Mouse (Mus musculus) erythroblast, embryonic 14.5 days (primary cell): ENCODE data around the gene Fev.

Source experiments
- GATA1 ChIP-seq: IDR thresholded peaks from 2 replicates; pipeline ENCODE4 v1.6.1; 2012; ENCODE audit warnings: low read length, inconsistent platforms, mixed read lengths
- TAL1 ChIP-seq: IDR thresholded peaks from 3 replicates; pipeline ENCODE4 v1.6.1; 2012; ENCODE audit warnings: low read length, inconsistent platforms, mixed read lengths

DNA sequence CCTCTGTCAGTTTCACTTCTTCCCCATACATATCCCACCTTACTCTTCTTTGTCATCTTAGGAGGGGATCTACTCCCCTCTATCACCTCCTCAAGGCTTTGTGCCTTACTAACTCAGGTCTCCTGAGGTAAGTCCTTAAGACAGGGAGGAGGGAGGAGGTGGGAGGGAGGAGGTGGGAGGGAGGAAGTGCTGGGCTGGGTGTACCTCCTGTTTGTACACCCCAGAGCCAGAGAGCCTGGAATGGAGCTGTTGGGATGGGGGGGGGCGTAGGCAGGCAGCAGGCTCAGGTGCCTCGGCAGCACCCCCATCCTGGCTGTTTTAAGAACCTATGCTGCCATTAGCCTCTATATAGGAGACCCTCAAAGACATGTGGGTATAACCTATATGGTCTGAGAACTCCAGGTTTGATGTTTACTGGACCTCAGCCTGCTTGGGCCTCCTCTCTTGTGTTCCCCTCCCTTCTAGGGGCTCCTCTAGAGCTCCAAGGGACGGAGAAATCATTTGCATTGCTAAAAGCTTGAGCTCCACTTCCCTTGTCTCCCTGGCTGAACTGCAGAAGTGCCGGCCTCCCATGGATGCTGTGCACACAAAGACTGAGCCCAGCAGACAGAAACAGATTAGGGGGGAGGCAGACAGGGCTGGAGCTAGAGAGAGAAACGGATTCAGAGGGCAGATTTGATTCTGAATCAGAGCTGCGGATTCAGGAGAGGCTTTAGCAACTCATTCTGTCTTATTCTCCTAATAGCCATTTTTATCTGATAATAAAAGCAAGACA, 34.0 kb downstream of the Fev start:
- TF ChIP-seq GATA1 (no peak), TAL1 (no peak)
